Mouse (Mus musculus) hindbrain, embryonic 14.5 days (tissue): ENCODE results near the gene 2010109A12Rik. TPM values are rescaled to one million over a fixed set of nuclear protein-coding genes. Genes with fewer than 3 reads are reported as not detected.

Experiments used
- ATAC-seq: fragments of 200-750 bp; cut with Nextera tagmentation; 2 replicates; pipeline ENCODE4 v1.8.0; 2017; ENCODE audit warnings: moderate number of reproducible peaks, mild to moderate bottlenecking, moderate TSS enrichment, moderate library complexity; ENCODE audit not compliant: low FRiP score
- DNase-seq: peaks from one replicate; pipeline ENCODE4 v3.0.0-alpha.2; 2015; ENCODE audit warnings: low spot score
- H3K27ac ChIP-seq: fragments of 300-500 bp; sonication (generic); 2 replicates; pipeline ENCODE4 v1.5.1; 2014; ENCODE audit warnings: mild to moderate bottlenecking, moderate library complexity
- H3K27me3 ChIP-seq: fragments of 300-500 bp; sonication (generic); 2 replicates; pipeline ENCODE4 v1.6.1; 2014; ENCODE audit warnings: mild to moderate bottlenecking, low read length, mixed read lengths; ENCODE audit not compliant: control insufficient read depth, insufficient read depth
- H3K36me3 ChIP-seq: fragments of 300-500 bp; sonication (generic); replicated peaks from 2 replicates; pipeline ENCODE4 v1.6.1; 2014; ENCODE audit not compliant: control insufficient read depth, insufficient read depth
- H3K4me1 ChIP-seq: fragments of 300-500 bp; sonication (generic); replicated peaks from 2 replicates; pipeline ENCODE4 v1.6.1; 2014; ENCODE audit warnings: antibody characterized with exemption, low read length, mixed read lengths; ENCODE audit not compliant: control insufficient read depth, insufficient read depth
- H3K4me2 ChIP-seq: fragments of 300-500 bp; sonication (generic); replicated peaks from 2 replicates; pipeline ENCODE4 v1.6.1; 2014; ENCODE audit warnings: mild to moderate bottlenecking, moderate library complexity
- H3K4me3 ChIP-seq: fragments of 300-500 bp; sonication (generic); replicated peaks from 2 replicates; pipeline ENCODE4 v1.5.1; 2014; ENCODE audit warnings: mild to moderate bottlenecking, low read length
- H3K9ac ChIP-seq: fragments of 300-500 bp; sonication (generic); 2 replicates; pipeline ENCODE4 v1.6.1; 2014
- H3K9me3 ChIP-seq: fragments of 300-500 bp; sonication (generic); 2 replicates; pipeline ENCODE4 v1.6.1; 2016; ENCODE audit warnings: low read length; ENCODE audit not compliant: control insufficient read depth
- WGBS: fragments of 180-500 bp; shearing (Covaris S2); extraction: QIAGEN DNeasy Blood & Tissue Kit; methylation state at CpG from one replicate; pipeline ENCODE4 v1.1.7; 2014; 5-methylcytosine and 5-hydroxymethylcytosine counted together
- polyA plus RNA-seq: library from polyadenylated mRNA; unstranded; fragments of >200 nt; fragmentation: Nextera tagmentation; extraction: Ambion mirVana; gene quantifications from 2 replicates; pipeline ENCODE4 v1.2.1, GENCODE M21; 2014

Gene 2010109A12Rik
- polyA plus RNA-seq, 1 experiment from 2014 or later = 0.94 TPM

DNA sequence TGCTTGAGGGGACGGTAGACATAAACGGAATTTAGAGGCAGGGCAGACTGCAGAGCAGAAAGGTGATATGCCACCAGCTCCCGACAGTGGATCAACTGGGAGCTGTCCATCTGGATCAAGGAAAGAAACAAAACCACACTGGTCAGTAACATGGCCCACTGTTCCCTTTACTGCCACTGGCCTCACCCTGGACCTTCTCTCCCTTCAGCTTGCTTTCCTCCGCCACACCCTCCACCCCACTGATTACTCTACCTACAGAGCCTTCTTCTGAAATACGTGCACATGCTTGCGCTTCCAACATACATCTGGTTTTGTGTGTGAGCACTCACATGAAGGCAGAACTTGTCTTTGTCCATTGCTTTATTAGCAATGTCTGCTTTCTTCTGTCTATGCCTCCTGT lies 23.0 kb upstream of the 2010109A12Rik start:
- H3K36me3 ChIP-seq = peaks cover 86% of the 10 kb centered on the region
- no peak overlapping the region for H3K9ac ChIP-seq
- ATAC-seq (no peak), DNase-seq (no peak)
- H3K9me3 ChIP-seq = no peaks in the 10 kb centered on the region
- H3K27me3 ChIP-seq = no peaks in the 10 kb centered on the region
- H3K4me2 ChIP-seq = no peak overlapping the region
- H3K27ac ChIP-seq = no peak overlapping the region
- no peak overlapping the region for H3K4me3 ChIP-seq
- 87% methylated on average over 6 of the region's 6 CpGs for WGBS
- H3K4me1 ChIP-seq = no peaks in the 10 kb centered on the region

DNA sequence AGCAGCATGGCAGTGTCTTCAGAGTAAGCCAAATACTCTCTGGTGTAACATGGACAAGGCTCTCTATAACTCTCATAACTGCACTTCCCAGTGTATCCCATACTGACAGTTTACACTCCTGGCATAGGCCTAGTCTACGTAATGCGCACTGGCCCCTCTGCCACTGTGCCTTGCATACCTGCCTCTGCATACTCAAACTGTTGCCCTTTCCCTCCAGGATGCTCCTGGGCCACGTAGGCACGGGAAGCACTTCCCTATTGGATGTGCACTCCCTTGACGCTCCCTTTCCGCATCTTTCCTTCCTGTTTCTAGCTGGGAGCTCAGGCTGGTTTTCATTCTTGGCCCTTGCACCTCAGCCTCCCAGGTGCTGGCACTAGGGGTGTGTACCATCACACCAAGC lies 21.8 kb upstream of the 2010109A12Rik start:
- Histone ChIP-seq H3K27ac (no peak overlapping the region), H3K4me2 (no peak overlapping the region), H3K36me3 (peaks cover 89% of the 10 kb centered on the region), H3K27me3 (no peaks in the 10 kb centered on the region), H3K4me3 (no peak overlapping the region), H3K9me3 (no peaks in the 10 kb centered on the region), H3K4me1 (no peaks in the 10 kb centered on the region), H3K9ac (no peak overlapping the region)
- WGBS = 85% methylated on average over 6 of the region's 6 CpGs
- ATAC-seq (no peak), DNase-seq (no peak)

DNA sequence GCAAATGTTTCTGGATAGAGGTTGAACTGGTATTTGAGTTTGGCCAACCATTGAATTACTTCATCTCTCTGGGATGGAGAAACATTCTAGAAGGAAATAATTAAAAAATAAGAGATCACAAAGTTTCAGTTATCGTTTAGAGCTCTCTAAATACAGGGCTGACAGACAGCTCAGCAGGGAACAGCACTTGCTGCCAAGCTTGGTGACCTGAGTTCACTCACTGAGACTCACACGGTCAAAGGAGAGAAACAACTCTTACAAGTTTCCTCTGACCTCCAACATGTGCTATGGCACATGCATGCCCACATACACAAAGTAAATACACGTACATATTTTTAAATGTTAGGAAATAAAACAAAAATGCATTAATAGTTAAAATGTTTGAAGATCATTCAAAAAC lies 16.7 kb upstream of the 2010109A12Rik start:
- no peaks in the 10 kb centered on the region for H3K27me3 ChIP-seq
- no peak overlapping the region for H3K27ac ChIP-seq
- H3K4me2 ChIP-seq = no peak overlapping the region
- peaks cover 71% of the 10 kb centered on the region for H3K36me3 ChIP-seq
- no peak overlapping the region for H3K9ac ChIP-seq
- H3K9me3 ChIP-seq = no peaks in the 10 kb centered on the region
- DNase-seq (no peak), ATAC-seq (no peak)
- no peak overlapping the region for H3K4me3 ChIP-seq
- WGBS = 62% methylated on average over 3 of the region's 3 CpGs
- no peaks in the 10 kb centered on the region for H3K4me1 ChIP-seq

GRCm38 (mm10) chr5:93190428-93190827 lies 15.9 kb upstream of the 2010109A12Rik start:
- no peak overlapping the region for H3K4me2 ChIP-seq
- H3K9me3 ChIP-seq = no peaks in the 10 kb centered on the region
- H3K4me1 ChIP-seq = no peaks in the 10 kb centered on the region
- DNase-seq (no peak), ATAC-seq (no peak)
- WGBS = 95% methylated on average over 5 of the region's 5 CpGs
- no peak overlapping the region for H3K27ac ChIP-seq
- H3K4me3 ChIP-seq = no peak overlapping the region
- no peak overlapping the region for H3K9ac ChIP-seq
- H3K27me3 ChIP-seq = no peaks in the 10 kb centered on the region
- H3K36me3 ChIP-seq = peaks cover 63% of the 10 kb centered on the region

DNA sequence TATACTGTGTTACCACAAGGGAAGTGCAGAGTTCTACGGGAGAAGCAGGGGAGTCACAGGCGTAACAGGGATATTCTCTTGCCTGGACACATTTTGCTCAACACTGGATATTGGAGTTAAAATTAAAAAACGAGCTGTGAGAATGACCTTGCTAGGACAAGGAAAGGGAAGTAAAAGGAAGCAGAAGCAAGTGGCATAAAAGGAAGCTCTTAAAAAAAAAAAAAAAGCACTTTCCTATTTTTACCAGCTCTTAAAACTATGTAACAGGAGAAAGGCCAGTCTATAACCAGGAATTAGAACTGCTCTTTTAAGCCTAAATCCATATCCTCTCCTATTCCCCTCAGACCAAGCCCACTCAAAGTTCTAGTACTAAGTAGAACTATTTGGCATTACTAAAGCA lies 8.1 kb upstream of the 2010109A12Rik start:
- H3K4me3 ChIP-seq = no peak overlapping the region
- H3K36me3 ChIP-seq = peaks cover 67% of the 10 kb centered on the region
- DNase-seq = no peak
- ATAC-seq = no peak
- no peak overlapping the region for H3K4me2 ChIP-seq
- no peaks in the 10 kb centered on the region for H3K9me3 ChIP-seq
- no peak overlapping the region for H3K9ac ChIP-seq
- WGBS = 92% methylated on average over 3 of the region's 3 CpGs
- no peak overlapping the region for H3K27ac ChIP-seq
- H3K27me3 ChIP-seq = no peaks in the 10 kb centered on the region
- peaks cover 4% of the 10 kb centered on the region for H3K4me1 ChIP-seq

DNA sequence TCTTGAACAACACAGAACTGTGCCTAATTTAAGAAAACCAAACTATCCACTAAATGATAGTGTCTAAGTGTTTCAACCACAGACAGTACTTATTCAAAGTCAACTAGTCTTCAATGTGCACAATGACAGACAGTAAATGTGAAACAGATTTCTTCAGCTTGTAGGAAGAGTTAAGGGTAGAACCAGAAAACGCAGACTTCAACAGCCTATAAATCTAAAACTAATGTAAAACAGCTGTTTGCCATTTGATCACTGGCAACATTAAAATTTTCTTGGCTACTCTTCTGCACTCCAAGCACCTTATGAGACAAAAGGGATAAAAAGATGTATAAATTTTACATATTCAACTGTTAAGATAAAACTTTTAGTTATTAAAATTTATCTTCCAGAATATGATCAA lies 5.1 kb upstream of the 2010109A12Rik start:
- Histone ChIP-seq H3K4me3 (no peak overlapping the region), H3K27ac (no peak overlapping the region), H3K4me2 (no peak overlapping the region), H3K36me3 (peaks cover 52% of the 10 kb centered on the region), H3K9me3 (no peaks in the 10 kb centered on the region), H3K27me3 (no peaks in the 10 kb centered on the region), H3K9ac (no peak overlapping the region), H3K4me1 (peaks cover 14% of the 10 kb centered on the region)
- DNase-seq (no peak), ATAC-seq (no peak)
- WGBS = 93% methylated on average over 1 of the region's 1 CpGs

- Histone ChIP-seq H3K9ac (peak overlapping the region; percentile 95), H3K4me3 (peak overlapping the region; percentile 95), H3K27ac (peak overlapping the region; percentile 86), H3K36me3 (peaks cover 16% of the 10 kb centered on the region), H3K4me2 (peak overlapping the region; percentile 90), H3K4me1 (peaks cover 17% of the 10 kb centered on the region), H3K27me3 (no peaks in the 10 kb centered on the region), H3K9me3 (no peaks in the 10 kb centered on the region)
- peak; percentile 64 for ATAC-seq
- WGBS = 1% methylated on average over 62 of the region's 63 CpGs
- peak; percentile 32 for DNase-seq
These were observed 778 bp upstream of the 2010109A12Rik start for GRCm38 (mm10) chr5:93205371-93206108.

- peak; percentile 57 for DNase-seq
- Histone ChIP-seq H3K4me2 (peak overlapping the region; percentile 90), H3K9ac (peak overlapping the region; percentile 95; the same call in 1 of the 2 replicates), H3K9me3 (no peaks in the 10 kb centered on the region), H3K27me3 (no peaks in the 10 kb centered on the region), H3K4me1 (peaks cover 17% of the 10 kb centered on the region), H3K36me3 (peaks cover 3% of the 10 kb centered on the region; the same call in 1 of the 2 replicates), H3K27ac (peak overlapping the region; percentile 86), H3K4me3 (peak overlapping the region; percentile 95)
- WGBS = 10% methylated on average over 6 of the region's 6 CpGs
- peak; percentile 9 for ATAC-seq
These were observed 659 bp downstream of the 2010109A12Rik start for GRCm38 (mm10) chr5:93207006-93207348.

GRCm38 (mm10) chr5:93207555-93207954 lies 1.2 kb downstream of the 2010109A12Rik start:
- H3K4me1 ChIP-seq = peaks cover 17% of the 10 kb centered on the region
- H3K36me3 ChIP-seq = no peaks in the 10 kb centered on the region
- H3K27me3 ChIP-seq = no peaks in the 10 kb centered on the region
- peak overlapping the region; percentile 90; the same call in 1 of the 2 replicates for H3K4me2 ChIP-seq
- no peak overlapping the region for H3K4me3 ChIP-seq
- DNase-seq (no peak), ATAC-seq (no peak)
- H3K27ac ChIP-seq = peak overlapping the region; percentile 86
- WGBS = 74% methylated on average over 1 of the region's 1 CpGs
- no peaks in the 10 kb centered on the region for H3K9me3 ChIP-seq
- H3K9ac ChIP-seq = peak overlapping the region; percentile 95; the same call in 1 of the 2 replicates
